Mouse (Mus musculus): ENCODE results near the gene Dnah9. TPM values are rescaled to one million over a fixed set of nuclear protein-coding genes. Genes with fewer than 3 reads are reported as not detected.

The Dnah9 gene
- total RNA-seq, 2 experiments from 2014 or later, result not detected

GRCm38 (mm10) chr11:65795896-65796295 is 372.5 kb downstream of the Dnah9 start:
- DNase-seq (ENCODE audit: low spot score), result no peak

- no peak for DNase-seq (ENCODE audit: low spot score)
These were observed 373.7 kb downstream of the Dnah9 start for GRCm38 (mm10) chr11:65794428-65795219.

DNA sequence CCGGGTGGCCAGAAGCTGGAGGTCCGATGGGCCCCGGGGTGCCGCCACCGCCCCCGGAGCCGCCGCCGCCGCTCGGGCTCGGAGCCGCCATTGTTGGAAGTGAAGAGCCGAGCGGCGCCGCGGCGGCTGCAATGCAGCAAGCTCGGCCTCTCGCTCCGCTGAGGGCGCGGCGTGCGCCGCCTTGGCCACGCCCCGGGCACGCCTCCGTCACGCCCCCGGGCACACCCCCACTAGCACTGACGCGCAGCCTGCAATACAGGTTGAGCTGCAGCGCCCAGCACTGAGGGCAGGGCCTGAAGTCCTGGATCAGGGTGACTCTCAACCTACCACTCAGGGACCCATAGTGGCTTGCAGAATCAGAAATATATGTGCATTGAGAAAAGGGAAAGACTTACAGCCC is 380.2 kb downstream of the Dnah9 start, which contains the start of gene Map2k4:
Gene Map2k4 (minus strand): TSS at position 144 of the 400 bp plus-strand sequence.
- DNase-seq (ENCODE audit: low spot score), result peak; percentile 92

DNA sequence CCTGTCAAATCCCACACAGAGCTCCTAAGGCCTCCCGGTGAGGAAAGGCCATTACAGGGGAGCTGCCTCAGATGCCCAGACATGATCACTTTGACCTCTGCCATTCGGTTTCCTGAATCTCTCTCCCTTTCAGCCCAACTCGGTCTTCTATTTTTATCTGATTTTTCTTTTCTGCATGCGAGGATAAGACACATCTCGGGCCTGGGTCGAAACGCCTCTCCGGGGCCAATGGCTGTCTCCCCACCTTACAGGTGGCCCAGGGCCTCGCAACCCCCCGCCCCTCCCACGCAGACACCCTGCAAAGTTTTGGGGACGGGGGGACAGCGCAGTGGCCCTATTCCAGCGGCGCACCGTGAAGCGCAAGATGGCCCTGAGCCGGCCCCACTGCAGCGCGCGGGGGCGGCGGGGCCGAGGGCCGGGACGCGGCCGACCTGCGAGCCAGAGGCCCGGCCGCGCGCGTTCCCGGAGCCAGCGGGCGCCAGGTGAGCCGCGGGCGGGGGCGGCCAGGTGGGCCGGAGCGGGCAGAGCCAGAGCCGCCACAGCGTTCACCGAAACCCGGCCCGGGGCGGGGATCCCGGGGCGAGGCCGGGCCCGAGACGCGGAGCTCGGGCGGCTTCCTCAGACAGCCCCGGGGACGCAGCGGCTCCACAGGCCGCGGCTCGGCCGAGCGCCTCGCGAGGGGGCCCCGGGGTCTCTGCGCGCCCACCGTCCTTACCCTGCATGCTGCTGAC is 380.8 kb downstream of the Dnah9 start:
- peak; percentile 7 for DNase-seq (ENCODE audit: low spot score)

- DNase-seq (ENCODE audit: low spot score), result no peak
These were observed 382.2 kb downstream of the Dnah9 start for GRCm38 (mm10) chr11:65786160-65786559.

- DNase-seq (ENCODE audit: low spot score), result no peak
These were observed 386.8 kb downstream of the Dnah9 start for GRCm38 (mm10) chr11:65781596-65781995.

Data from gastrocnemius, adult 18-20 months (tissue).